Mouse (Mus musculus): Measurements from ENCODE around the gene Mbd4. TPM values are rescaled to one million over a fixed set of nuclear protein-coding genes. Genes with fewer than 3 reads are reported as not detected.
"Not testable (repeated sequence)": the region's sequence is repeated elsewhere in the genome, so short reads cannot be mapped to it uniquely, and the experiment has no call there.

The Mbd4 gene
- polyA plus RNA-seq, 1 experiment from 2014 or later, result 9.3 TPM

DNA sequence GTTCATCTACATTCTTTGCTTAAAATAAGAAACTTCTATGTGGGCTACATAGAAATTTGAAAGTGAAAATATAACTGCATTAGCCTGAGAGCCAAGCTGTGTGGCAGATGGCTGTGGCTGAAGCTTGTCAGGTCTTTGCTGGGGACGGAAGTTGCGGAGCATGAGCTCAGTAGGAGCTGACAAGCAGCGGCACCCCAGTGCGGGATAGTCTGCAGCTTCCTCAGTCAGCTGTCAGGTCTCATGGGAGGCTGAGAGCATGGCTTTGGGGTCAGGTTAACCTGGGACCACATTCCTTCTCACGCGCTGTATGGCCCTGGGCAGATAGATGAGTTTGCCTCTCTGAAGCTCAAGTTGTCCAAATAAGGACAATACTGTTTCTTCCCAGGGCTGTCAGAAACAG is 37.9 kb upstream of the Mbd4 start:
- H3K27me3 ChIP-seq (ENCODE audit: control insufficient read depth, insufficient read depth, low read depth, low read length), result no peaks in the 10 kb centered on the region
- H3K4me2 ChIP-seq (ENCODE audit: low read depth, low read length), result no peak overlapping the region
- H3K27ac ChIP-seq (ENCODE audit: low read length), result no peak overlapping the region
- H3K4me1 ChIP-seq (ENCODE audit: control insufficient read depth, low read depth, low read length), result peaks cover 4% of the 10 kb centered on the region
- 72% methylated on average over 6 of the region's 6 CpGs for WGBS (ENCODE audit: insufficient replicate concordance)
- no peaks in the 10 kb centered on the region for H3K9me3 ChIP-seq (replicated peaks; ENCODE audit: control insufficient read depth, low read length)
- no peak for ATAC-seq (ENCODE audit: low read depth)
- no peaks in the 10 kb centered on the region for H3K36me3 ChIP-seq (ENCODE audit: control insufficient read depth, insufficient read depth)
- H3K9ac ChIP-seq (ENCODE audit: low read depth, low read length), result no peak overlapping the region
- no peak overlapping the region for H3K4me3 ChIP-seq (ENCODE audit: low read depth, low read length)

DNA sequence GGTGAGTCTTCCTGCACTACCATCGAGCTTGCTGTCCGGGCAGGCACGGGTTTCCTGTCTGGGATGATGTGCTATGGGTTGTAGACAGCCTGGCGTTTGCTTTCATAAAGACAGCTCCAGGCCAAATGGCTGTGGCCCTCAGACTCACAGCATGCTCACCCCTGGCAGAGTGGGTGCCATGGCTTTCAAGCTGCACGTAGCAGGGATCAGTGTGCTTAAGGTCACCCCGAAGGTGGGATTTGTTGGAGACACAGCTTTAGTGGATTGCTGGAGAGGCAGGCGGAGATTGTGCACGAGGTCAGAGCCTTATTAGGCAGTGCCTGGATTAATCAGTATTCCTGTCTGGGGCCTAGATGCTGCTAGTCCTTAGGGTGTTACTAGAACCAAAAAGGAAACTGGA is 37.4 kb upstream of the Mbd4 start:
- no peaks in the 10 kb centered on the region for H3K36me3 ChIP-seq (ENCODE audit: control insufficient read depth, insufficient read depth)
- H3K4me3 ChIP-seq (ENCODE audit: low read depth, low read length), result no peak overlapping the region
- peaks cover 4% of the 10 kb centered on the region for H3K4me1 ChIP-seq (ENCODE audit: control insufficient read depth, low read depth, low read length)
- H3K27ac ChIP-seq (ENCODE audit: low read length), result no peak overlapping the region
- no peaks in the 10 kb centered on the region for H3K9me3 ChIP-seq (replicated peaks; ENCODE audit: control insufficient read depth, low read length)
- ATAC-seq (ENCODE audit: low read depth), result no peak
- 65% methylated on average over 8 of the region's 8 CpGs for WGBS (ENCODE audit: insufficient replicate concordance)
- no peak overlapping the region for H3K4me2 ChIP-seq (ENCODE audit: low read depth, low read length)
- H3K9ac ChIP-seq (ENCODE audit: low read depth, low read length), result no peak overlapping the region
- no peaks in the 10 kb centered on the region for H3K27me3 ChIP-seq (ENCODE audit: control insufficient read depth, insufficient read depth, low read depth, low read length)

DNA sequence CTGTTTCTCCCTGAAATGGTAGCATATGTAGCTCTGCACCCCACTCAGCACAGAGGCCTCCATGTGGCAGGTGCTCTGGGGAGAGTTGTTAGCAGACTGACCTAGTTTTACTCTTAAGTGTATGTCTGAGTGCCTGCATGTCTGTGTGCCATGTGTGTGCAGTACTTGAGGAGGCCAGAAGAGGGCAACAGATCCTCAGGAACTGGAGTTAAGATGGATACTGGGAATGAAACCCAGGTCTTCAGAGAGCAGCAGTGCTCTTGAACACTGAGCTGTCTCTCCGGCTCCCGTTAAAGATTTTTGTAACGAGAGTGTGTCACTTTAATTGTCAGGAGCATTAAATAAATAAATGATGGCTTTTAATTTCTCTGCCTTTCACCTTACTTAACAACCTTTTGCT is 35.1 kb upstream of the Mbd4 start:
- 85% methylated on average over 3 of the region's 3 CpGs for WGBS (ENCODE audit: insufficient replicate concordance)
- H3K4me3 ChIP-seq (ENCODE audit: low read depth, low read length), result no peak overlapping the region
- H3K36me3 ChIP-seq (ENCODE audit: control insufficient read depth, insufficient read depth), result no peaks in the 10 kb centered on the region
- no peak for ATAC-seq (ENCODE audit: low read depth)
- no peaks in the 10 kb centered on the region for H3K9me3 ChIP-seq (replicated peaks; ENCODE audit: control insufficient read depth, low read length)
- H3K27me3 ChIP-seq (ENCODE audit: control insufficient read depth, insufficient read depth, low read depth, low read length), result no peaks in the 10 kb centered on the region
- no peak overlapping the region for H3K27ac ChIP-seq (ENCODE audit: low read length)
- H3K4me1 ChIP-seq (ENCODE audit: control insufficient read depth, low read depth, low read length), result peaks cover 4% of the 10 kb centered on the region
- no peak overlapping the region for H3K9ac ChIP-seq (ENCODE audit: low read depth, low read length)
- H3K4me2 ChIP-seq (ENCODE audit: low read depth, low read length), result no peak overlapping the region

DNA sequence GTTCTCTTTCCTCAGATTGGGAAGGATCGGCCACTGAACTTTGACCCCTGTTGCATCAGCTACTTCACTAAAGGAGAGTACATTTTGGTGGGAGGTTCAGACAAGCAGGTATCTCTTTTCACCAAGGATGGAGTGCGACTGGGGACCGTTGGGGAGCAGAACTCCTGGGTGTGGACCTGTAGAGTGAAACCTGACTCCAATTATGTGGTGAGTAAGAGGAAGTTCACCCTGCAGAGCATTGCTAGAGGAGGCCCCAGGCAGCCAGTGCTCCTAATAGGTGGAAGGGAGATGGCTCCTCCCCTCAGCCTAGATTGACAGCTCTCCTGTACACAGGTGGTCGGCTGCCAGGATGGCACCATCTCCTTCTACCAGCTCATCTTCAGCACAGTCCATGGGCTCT is 33.7 kb upstream of the Mbd4 start:
- Histone ChIP-seq H3K27me3 (ENCODE audit: control insufficient read depth, insufficient read depth, low read depth, low read length) (no peaks in the 10 kb centered on the region), H3K36me3 (ENCODE audit: control insufficient read depth, insufficient read depth) (no peaks in the 10 kb centered on the region), H3K4me3 (ENCODE audit: low read depth, low read length) (no peak overlapping the region), H3K4me2 (ENCODE audit: low read depth, low read length) (no peak overlapping the region), H3K9me3 (replicated peaks; ENCODE audit: control insufficient read depth, low read length) (no peaks in the 10 kb centered on the region), H3K4me1 (ENCODE audit: control insufficient read depth, low read depth, low read length) (peaks cover 4% of the 10 kb centered on the region), H3K9ac (ENCODE audit: low read depth, low read length) (no peak overlapping the region), H3K27ac (ENCODE audit: low read length) (no peak overlapping the region)
- peak; percentile 16; the same call in 1 of the 2 replicates for ATAC-seq (ENCODE audit: low read depth)
- WGBS (ENCODE audit: insufficient replicate concordance), result 15% methylated on average over 4 of the region's 4 CpGs

DNA sequence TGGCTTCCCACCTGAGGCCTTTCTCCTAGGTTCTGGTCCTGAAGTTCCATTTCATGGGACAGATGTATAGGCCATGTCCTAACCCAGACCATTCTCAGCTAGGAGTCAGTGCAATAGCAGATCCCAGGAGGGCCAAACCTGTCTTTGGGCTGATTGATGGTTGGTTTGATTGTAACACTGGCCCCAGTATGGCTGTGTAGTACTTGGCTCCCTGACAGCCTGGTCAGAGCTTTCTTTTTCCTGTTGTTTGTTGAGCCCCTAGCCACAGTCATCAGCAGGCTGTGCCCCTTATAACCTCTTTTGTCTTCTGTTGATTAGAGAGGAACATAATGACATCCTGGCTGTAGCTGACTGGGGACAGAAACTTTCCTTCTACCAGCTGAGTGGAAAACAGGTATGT is 30.8 kb upstream of the Mbd4 start:
- Histone ChIP-seq H3K9ac (ENCODE audit: low read depth, low read length) (no peak overlapping the region), H3K36me3 (ENCODE audit: control insufficient read depth, insufficient read depth) (no peaks in the 10 kb centered on the region), H3K4me3 (ENCODE audit: low read depth, low read length) (no peak overlapping the region), H3K27ac (ENCODE audit: low read length) (no peak overlapping the region), H3K4me2 (ENCODE audit: low read depth, low read length) (no peak overlapping the region), H3K27me3 (ENCODE audit: control insufficient read depth, insufficient read depth, low read depth, low read length) (no peaks in the 10 kb centered on the region), H3K9me3 (replicated peaks; ENCODE audit: control insufficient read depth, low read length) (no peaks in the 10 kb centered on the region), H3K4me1 (ENCODE audit: control insufficient read depth, low read depth, low read length) (peaks cover 4% of the 10 kb centered on the region)
- peak; percentile 37 for ATAC-seq (ENCODE audit: low read depth)

DNA sequence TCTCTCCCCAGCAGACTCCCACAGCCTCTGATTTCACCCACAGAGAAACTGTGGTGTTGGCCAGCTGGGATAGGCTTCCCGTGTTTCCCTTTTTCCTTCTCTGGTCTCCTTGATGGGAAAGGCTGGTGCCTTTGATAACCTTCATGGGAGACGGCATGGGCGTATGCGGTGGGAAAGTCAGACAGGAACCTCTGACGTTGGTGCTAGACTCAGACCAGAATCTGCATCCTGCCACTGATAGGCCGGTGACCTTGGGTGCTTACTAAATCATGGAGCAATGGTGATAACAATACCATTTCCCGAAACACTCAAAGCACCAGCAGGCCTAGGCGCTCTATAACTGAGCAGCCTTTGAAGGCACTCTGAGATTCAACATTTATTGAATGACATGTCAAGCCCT is 27.6 kb upstream of the Mbd4 start:
- H3K4me1 ChIP-seq (ENCODE audit: control insufficient read depth, low read depth, low read length), result no peaks in the 10 kb centered on the region
- H3K4me2 ChIP-seq (ENCODE audit: low read depth, low read length), result no peak overlapping the region
- no peaks in the 10 kb centered on the region for H3K27me3 ChIP-seq (ENCODE audit: control insufficient read depth, insufficient read depth, low read depth, low read length)
- H3K9me3 ChIP-seq (replicated peaks; ENCODE audit: control insufficient read depth, low read length), result no peaks in the 10 kb centered on the region
- WGBS (ENCODE audit: insufficient replicate concordance), result 50% methylated on average over 8 of the region's 8 CpGs
- H3K4me3 ChIP-seq (ENCODE audit: low read depth, low read length), result no peak overlapping the region
- H3K27ac ChIP-seq (ENCODE audit: low read length), result no peak overlapping the region
- H3K36me3 ChIP-seq (ENCODE audit: control insufficient read depth, insufficient read depth), result no peaks in the 10 kb centered on the region
- H3K9ac ChIP-seq (ENCODE audit: low read depth, low read length), result no peak overlapping the region
- ATAC-seq (ENCODE audit: low read depth), result peak; percentile 44

DNA sequence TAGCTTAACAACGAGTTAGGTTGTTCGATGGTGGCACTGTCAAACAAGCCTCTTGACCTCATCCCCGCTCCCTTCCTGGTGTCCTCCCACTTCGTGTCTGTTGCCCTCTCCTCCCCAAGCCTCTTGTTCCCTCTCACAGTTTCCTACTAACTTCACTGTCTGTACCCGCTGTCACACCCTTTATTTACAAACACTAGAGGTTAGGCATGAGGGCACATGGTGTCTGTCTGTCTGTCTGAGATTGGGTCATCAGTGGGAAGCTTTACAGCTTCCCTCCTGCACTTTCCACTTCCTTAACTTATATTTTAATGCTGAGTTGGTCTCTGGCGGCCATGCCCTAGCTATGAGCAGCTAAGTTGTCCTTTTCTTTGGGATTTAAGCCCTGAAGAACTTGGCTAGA is 26.6 kb upstream of the Mbd4 start:
- 59% methylated on average over 6 of the region's 6 CpGs for WGBS (ENCODE audit: insufficient replicate concordance)
- no peak overlapping the region for H3K4me3 ChIP-seq (ENCODE audit: low read depth, low read length)
- no peak overlapping the region for H3K27ac ChIP-seq (ENCODE audit: low read length)
- no peaks in the 10 kb centered on the region for H3K36me3 ChIP-seq (ENCODE audit: control insufficient read depth, insufficient read depth)
- no peaks in the 10 kb centered on the region for H3K9me3 ChIP-seq (replicated peaks; ENCODE audit: control insufficient read depth, low read length)
- H3K9ac ChIP-seq (ENCODE audit: low read depth, low read length), result no peak overlapping the region
- no peaks in the 10 kb centered on the region for H3K4me1 ChIP-seq (ENCODE audit: control insufficient read depth, low read depth, low read length)
- no peak for ATAC-seq (ENCODE audit: low read depth)
- H3K27me3 ChIP-seq (ENCODE audit: control insufficient read depth, insufficient read depth, low read depth, low read length), result no peaks in the 10 kb centered on the region
- H3K4me2 ChIP-seq (ENCODE audit: low read depth, low read length), result no peak overlapping the region

DNA sequence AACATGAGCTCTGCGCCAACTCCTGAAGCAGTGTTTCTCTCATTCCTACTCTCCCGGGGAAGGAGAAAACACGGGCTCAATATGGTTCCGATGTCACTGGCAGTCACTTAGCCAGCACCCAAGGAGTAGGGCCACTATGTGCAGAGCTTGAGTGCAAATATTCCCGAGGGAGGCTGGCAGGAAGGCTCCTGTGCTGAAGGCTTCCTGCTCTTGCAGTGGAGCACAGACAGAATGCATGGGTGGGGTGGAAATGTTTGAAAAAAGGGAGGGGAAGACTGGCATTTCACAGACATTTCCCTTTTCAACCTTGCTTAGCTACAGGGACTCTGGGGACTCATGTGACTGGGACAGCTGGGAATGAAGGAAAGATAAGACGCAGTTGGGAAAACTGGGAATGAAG is 25.5 kb upstream of the Mbd4 start:
- H3K9ac ChIP-seq (ENCODE audit: low read depth, low read length), result no peak overlapping the region
- WGBS (ENCODE audit: insufficient replicate concordance), result 54% methylated on average over 6 of the region's 6 CpGs
- no peaks in the 10 kb centered on the region for H3K27me3 ChIP-seq (ENCODE audit: control insufficient read depth, insufficient read depth, low read depth, low read length)
- H3K4me2 ChIP-seq (ENCODE audit: low read depth, low read length), result no peak overlapping the region
- no peak overlapping the region for H3K27ac ChIP-seq (ENCODE audit: low read length)
- no peaks in the 10 kb centered on the region for H3K4me1 ChIP-seq (ENCODE audit: control insufficient read depth, low read depth, low read length)
- H3K4me3 ChIP-seq (ENCODE audit: low read depth, low read length), result no peak overlapping the region
- no peaks in the 10 kb centered on the region for H3K36me3 ChIP-seq (ENCODE audit: control insufficient read depth, insufficient read depth)
- no peak for ATAC-seq (ENCODE audit: low read depth)
- H3K9me3 ChIP-seq (replicated peaks; ENCODE audit: control insufficient read depth, low read length), result no peaks in the 10 kb centered on the region

DNA sequence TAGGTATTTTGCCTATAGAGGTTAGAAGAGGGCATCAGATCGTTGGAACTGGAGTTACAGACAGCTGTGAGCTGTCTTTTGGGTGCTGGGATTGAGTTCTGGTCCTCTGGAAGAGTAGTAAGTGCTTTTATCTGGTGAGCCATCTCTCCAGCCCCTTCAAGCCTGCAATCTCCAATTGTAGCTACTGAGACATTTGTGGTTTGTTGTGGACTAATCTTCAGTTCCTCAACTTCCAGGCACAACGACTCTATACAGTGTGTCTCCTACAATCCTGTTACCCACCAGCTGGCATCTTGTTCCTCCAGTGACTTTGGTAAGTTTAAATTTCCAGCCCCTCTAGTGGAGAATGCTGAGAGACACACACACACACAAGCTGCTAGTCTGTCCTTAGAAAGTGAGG is 24.1 kb upstream of the Mbd4 start:
- H3K9ac ChIP-seq (ENCODE audit: low read depth, low read length), result no peak overlapping the region
- ATAC-seq (ENCODE audit: low read depth), result no peak
- H3K27ac ChIP-seq (ENCODE audit: low read length), result no peak overlapping the region
- H3K36me3 ChIP-seq (ENCODE audit: control insufficient read depth, insufficient read depth), result no peaks in the 10 kb centered on the region
- WGBS (ENCODE audit: insufficient replicate concordance), result 26% methylated on average over 2 of the region's 2 CpGs
- no peaks in the 10 kb centered on the region for H3K9me3 ChIP-seq (replicated peaks; ENCODE audit: control insufficient read depth, low read length)
- no peaks in the 10 kb centered on the region for H3K4me1 ChIP-seq (ENCODE audit: control insufficient read depth, low read depth, low read length)
- no peak overlapping the region for H3K4me3 ChIP-seq (ENCODE audit: low read depth, low read length)
- no peaks in the 10 kb centered on the region for H3K27me3 ChIP-seq (ENCODE audit: control insufficient read depth, insufficient read depth, low read depth, low read length)
- no peak overlapping the region for H3K4me2 ChIP-seq (ENCODE audit: low read depth, low read length)

DNA sequence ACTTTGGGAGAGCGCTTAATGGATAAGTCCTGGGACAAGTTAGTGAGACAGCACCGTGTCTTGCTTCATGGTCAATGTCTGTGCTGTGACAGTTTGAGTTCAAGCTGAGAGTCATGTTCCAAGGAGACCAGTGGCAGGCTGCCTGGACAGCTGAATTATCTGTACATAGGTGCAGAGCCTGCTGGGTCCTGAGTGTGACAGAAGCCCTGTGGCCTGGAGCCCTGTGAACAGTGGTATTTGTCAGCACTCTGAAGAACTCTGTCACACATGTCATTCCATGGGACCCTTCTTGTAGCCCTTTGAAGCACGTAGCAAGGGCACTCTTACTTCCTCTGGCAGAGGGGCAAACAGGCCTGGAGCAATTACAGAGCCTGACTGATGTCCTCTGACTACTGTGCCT is 18.1 kb upstream of the Mbd4 start:
- WGBS (ENCODE audit: insufficient replicate concordance), result no CpG with 5 or more reads among the region's 3 CpGs
- not testable (repeated sequence) for H3K9ac ChIP-seq (ENCODE audit: low read depth, low read length); H3K4me2 ChIP-seq (ENCODE audit: low read depth, low read length); H3K9me3 ChIP-seq (replicated peaks; ENCODE audit: control insufficient read depth, low read length); H3K27ac ChIP-seq (ENCODE audit: low read length); H3K4me3 ChIP-seq (ENCODE audit: low read depth, low read length); H3K27me3 ChIP-seq (ENCODE audit: control insufficient read depth, insufficient read depth, low read depth, low read length); ATAC-seq (ENCODE audit: low read depth); H3K36me3 ChIP-seq (ENCODE audit: control insufficient read depth, insufficient read depth); H3K4me1 ChIP-seq (ENCODE audit: control insufficient read depth, low read depth, low read length)
